Mouse (Mus musculus): ENCODE data around the gene Ankrd53. TPM values are rescaled to one million over a fixed set of nuclear protein-coding genes. Genes with fewer than 3 reads are reported as not detected.

Gene Ankrd53
- polyA plus RNA-seq, 1 experiment = not detected

DNA sequence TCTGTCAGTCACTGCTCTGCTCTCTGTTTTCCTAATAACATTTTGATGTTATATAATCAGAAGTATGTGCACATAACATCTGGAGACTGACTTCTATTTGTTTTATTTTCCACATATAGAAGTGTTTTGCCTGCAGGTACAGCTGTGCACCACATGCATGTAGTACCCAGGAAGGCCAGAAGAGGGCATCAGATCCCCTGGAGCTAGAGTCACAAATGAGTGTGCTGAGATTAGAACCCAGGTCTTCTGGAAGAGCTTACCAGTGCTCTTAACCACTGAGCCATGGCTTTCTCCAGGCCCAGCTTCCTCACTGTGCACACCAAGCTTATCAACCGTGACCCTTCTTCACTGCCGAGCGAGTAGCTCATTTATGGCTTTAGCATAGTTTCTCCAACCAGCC lies 34.0 kb upstream of the Ankrd53 start:
- Histone ChIP-seq H3K4me3 (replicated peaks; ENCODE audit: control insufficient read depth, low read depth, low read length) (no peak overlapping the region), H3K27ac (ENCODE audit: control insufficient read depth, insufficient read depth, low read depth, low read length, poor library complexity) (no peak overlapping the region), H3K4me1 (ENCODE audit: control insufficient read depth, insufficient read depth, low read length) (no peaks in the 10 kb centered on the region)
- no peak for TF ChIP-seq POLR2A (IDR thresholded peaks at IDR 0.05; ENCODE audit: borderline replicate concordance, control insufficient read depth, low read depth, low read length)
- peak; percentile 51; the same call in 1 of the 2 replicates for TF ChIP-seq CTCF (IDR thresholded peaks at IDR 0.05; ENCODE audit: control insufficient read depth, insufficient read depth, low read length)
- WGBS = 72% methylated on average over 3 of the region's 3 CpGs

DNA sequence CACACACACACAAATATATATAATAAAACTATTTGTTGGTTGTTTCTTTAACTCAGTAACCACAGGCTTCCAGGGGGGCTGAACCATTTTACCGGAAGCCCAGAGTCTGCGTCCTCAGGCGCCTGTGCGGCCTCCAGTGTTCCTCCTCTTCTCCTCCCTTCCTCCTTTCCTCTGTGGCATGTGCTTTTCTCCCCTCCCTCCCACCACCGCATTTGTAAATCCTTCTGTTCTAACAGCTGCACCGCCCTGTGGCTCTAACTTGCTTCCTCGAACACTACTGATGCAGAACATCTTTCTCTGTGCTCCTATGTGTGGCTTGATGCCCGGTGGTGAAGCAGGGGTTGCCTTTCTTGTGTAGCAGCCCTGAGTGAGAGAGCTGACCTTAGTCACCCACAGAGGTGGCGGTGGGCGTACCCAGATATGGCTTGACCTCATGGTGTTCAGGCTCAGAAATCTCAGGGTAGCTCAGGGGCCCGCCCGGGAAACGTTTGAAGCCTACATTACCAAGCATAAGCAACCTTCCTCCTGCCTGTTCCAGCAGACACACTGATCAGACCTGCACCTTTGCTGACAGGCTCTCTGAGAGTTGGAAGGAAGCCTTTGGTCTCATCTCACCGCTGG lies 33.0 kb upstream of the Ankrd53 start:
- Histone ChIP-seq H3K4me1 (ENCODE audit: control insufficient read depth, insufficient read depth, low read length) (no peaks in the 10 kb centered on the region), H3K27ac (ENCODE audit: control insufficient read depth, insufficient read depth, low read depth, low read length, poor library complexity) (no peak overlapping the region), H3K4me3 (replicated peaks; ENCODE audit: control insufficient read depth, low read depth, low read length) (no peak overlapping the region)
- 30% methylated on average over 14 of the region's 14 CpGs for WGBS
- no peak for TF ChIP-seq POLR2A (IDR thresholded peaks at IDR 0.05; ENCODE audit: borderline replicate concordance, control insufficient read depth, low read depth, low read length)
- TF ChIP-seq CTCF (IDR thresholded peaks at IDR 0.05; ENCODE audit: control insufficient read depth, insufficient read depth, low read length) = no peak

DNA sequence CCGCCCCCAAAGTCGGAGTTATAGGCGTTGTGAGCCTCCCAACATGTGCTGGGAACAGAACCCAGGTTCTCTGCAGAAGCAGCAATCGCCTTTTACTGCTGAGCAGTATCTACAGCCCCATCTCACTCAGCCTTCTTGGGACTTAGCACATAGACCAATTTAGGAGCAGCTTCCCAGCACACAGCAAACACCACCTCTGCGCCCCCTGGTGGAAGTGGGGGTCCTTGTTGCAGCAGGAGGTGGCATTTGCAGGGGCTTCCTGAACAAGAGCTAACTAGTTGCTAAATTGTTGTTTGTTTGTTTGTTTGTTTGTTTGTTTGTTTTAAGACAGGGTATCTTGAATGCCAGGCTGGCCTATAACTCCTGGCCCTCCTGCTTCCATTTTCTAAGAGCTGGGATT lies 31.3 kb upstream of the Ankrd53 start:
- Histone ChIP-seq H3K4me1 (ENCODE audit: control insufficient read depth, insufficient read depth, low read length) (no peaks in the 10 kb centered on the region), H3K27ac (ENCODE audit: control insufficient read depth, insufficient read depth, low read depth, low read length, poor library complexity) (no peak overlapping the region), H3K4me3 (replicated peaks; ENCODE audit: control insufficient read depth, low read depth, low read length) (no peak overlapping the region)
- WGBS = 29% methylated on average over 5 of the region's 5 CpGs
- TF ChIP-seq POLR2A (IDR thresholded peaks at IDR 0.05; ENCODE audit: borderline replicate concordance, control insufficient read depth, low read depth, low read length) (no peak), CTCF (IDR thresholded peaks at IDR 0.05; ENCODE audit: control insufficient read depth, insufficient read depth, low read length) (peak; percentile 71)

DNA sequence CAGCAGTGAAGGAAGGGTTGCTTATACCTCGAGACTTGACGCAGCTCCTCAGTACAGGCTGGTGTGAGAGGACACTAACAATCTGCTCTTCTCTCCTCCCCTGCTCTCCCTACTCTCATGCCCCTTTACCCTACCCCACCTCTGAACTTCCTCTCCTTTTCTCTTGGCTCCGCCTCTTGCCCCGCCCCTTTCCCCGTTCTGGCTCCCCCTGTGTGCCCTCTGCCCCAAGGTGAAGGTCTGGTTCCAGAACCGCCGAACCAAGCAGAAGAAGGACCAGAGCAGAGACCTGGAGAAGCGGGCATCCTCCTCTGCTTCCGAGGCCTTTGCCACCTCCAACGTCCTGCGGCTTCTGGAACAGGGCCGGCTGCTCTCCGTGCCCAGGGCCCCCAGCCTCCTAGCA lies 25.1 kb upstream of the Ankrd53 start:
- Histone ChIP-seq H3K4me3 (replicated peaks; ENCODE audit: control insufficient read depth, low read depth, low read length) (no peak overlapping the region), H3K27ac (ENCODE audit: control insufficient read depth, insufficient read depth, low read depth, low read length, poor library complexity) (no peak overlapping the region), H3K4me1 (ENCODE audit: control insufficient read depth, insufficient read depth, low read length) (no peaks in the 10 kb centered on the region; the same call in 1 of the 2 replicates)
- TF ChIP-seq CTCF (IDR thresholded peaks at IDR 0.05; ENCODE audit: control insufficient read depth, insufficient read depth, low read length) = no peak
- no peak for TF ChIP-seq POLR2A (IDR thresholded peaks at IDR 0.05; ENCODE audit: borderline replicate concordance, control insufficient read depth, low read depth, low read length)
- 37% methylated on average over 13 of the region's 13 CpGs for WGBS

DNA sequence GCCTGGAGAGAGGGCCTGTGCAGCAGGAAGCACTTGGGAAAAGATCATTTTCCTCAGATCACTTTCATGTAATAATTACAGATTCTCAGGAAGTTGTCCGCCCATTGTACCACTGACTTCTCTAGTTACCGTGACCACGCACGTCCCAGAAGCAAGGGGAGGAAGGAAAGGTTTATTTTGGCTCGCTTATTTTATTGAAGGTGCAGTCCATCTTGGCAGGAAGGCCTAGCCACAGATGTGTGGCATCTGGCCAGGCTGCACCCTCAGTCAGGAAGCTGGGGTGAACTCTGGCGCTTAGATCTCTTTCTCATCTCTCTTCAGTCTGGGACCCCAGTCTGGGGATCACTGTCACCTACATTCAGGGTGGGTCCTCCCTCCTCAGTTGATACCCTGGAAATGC lies 23.8 kb upstream of the Ankrd53 start:
- Histone ChIP-seq H3K4me3 (replicated peaks; ENCODE audit: control insufficient read depth, low read depth, low read length) (no peak overlapping the region), H3K27ac (ENCODE audit: control insufficient read depth, insufficient read depth, low read depth, low read length, poor library complexity) (no peak overlapping the region), H3K4me1 (ENCODE audit: control insufficient read depth, insufficient read depth, low read length) (no peaks in the 10 kb centered on the region; the same call in 1 of the 2 replicates)
- TF ChIP-seq CTCF (IDR thresholded peaks at IDR 0.05; ENCODE audit: control insufficient read depth, insufficient read depth, low read length) (no peak), POLR2A (IDR thresholded peaks at IDR 0.05; ENCODE audit: borderline replicate concordance, control insufficient read depth, low read depth, low read length) (no peak)
- WGBS = under 1% methylated on average over 6 of the region's 6 CpGs

DNA sequence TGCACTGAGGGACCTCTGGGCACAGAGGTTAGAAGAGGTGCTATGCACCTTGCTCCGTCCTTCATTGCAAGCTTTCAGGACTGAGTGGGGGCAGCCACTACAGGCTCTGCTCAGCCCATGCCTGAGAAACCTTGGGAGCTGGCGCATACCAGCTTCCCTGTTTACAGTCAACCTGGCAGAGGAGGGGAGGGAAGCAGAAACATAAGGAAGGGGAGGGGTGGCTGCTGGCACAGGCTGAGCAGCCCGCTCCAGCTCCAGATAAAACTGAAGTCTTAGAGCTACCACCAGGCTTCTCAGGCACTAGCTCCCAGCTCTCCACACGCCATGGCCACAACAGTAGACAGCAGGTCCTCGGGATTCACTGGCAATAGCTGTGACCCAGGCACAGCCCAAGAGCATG lies 19.7 kb upstream of the Ankrd53 start, which contains the start of gene Atp6v1b1:
Gene Atp6v1b1, plus strand, starts transcription at position 230 of the 400 bp plus-strand sequence.
- 58% methylated on average over 5 of the region's 5 CpGs for WGBS
- H3K4me3 ChIP-seq (replicated peaks; ENCODE audit: control insufficient read depth, low read depth, low read length) = no peak within 1 kb of the TSS
- H3K27ac ChIP-seq (ENCODE audit: control insufficient read depth, insufficient read depth, low read depth, low read length, poor library complexity) = no peak within 1 kb of the TSS
- TF ChIP-seq POLR2A (IDR thresholded peaks at IDR 0.05; ENCODE audit: borderline replicate concordance, control insufficient read depth, low read depth, low read length) = no peak
- no peak for TF ChIP-seq CTCF (IDR thresholded peaks at IDR 0.05; ENCODE audit: control insufficient read depth, insufficient read depth, low read length)
- no peaks in the 10 kb centered on the region; the same call in 1 of the 2 replicates for H3K4me1 ChIP-seq (ENCODE audit: control insufficient read depth, insufficient read depth, low read length)

DNA sequence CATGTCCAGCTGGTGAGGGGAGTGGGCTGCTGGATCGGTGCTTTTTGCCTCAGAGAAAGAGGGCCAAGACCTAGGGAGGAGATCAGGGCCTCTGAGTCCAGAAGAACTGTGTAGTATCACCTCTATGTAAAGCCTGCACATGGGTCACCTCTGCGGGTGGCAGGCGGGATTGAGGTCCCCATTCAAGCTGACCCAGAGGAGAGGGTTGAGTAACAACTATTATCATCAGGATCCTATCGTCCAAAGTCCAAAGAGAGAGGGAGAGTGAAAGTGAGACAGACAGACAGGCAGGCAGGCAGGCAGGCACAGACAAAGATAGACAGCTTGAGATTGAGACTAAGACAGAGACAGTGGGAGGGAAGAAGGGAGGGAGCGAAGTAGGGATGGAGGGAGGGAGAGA lies 19.2 kb upstream of the Ankrd53 start:
- Histone ChIP-seq H3K4me1 (ENCODE audit: control insufficient read depth, insufficient read depth, low read length) (no peaks in the 10 kb centered on the region), H3K27ac (ENCODE audit: control insufficient read depth, insufficient read depth, low read depth, low read length, poor library complexity) (no peak overlapping the region), H3K4me3 (replicated peaks; ENCODE audit: control insufficient read depth, low read depth, low read length) (no peak overlapping the region)
- no peak for TF ChIP-seq CTCF (IDR thresholded peaks at IDR 0.05; ENCODE audit: control insufficient read depth, insufficient read depth, low read length)
- no peak for TF ChIP-seq POLR2A (IDR thresholded peaks at IDR 0.05; ENCODE audit: borderline replicate concordance, control insufficient read depth, low read depth, low read length)
- WGBS = 70% methylated on average over 5 of the region's 5 CpGs

DNA sequence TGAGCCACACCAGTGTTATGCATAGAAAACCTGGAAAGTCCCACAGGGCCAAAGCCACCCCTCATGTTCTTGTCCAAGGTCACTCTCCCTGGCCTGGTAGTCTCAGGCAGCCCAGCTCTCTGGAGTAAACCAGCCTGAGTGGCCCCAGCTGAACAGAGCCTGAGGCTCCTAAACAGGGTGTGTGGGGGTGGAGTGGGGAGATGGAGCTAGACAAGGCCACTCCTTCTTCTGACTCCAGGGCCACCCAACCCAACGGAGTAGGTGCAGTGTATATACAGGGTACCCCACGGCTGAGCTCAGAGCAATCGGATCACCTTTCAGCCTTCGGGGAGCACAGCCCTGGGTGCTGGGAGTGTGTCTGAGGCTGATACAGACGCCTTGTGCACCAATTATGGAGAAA lies 18.3 kb upstream of the Ankrd53 start:
- TF ChIP-seq POLR2A (IDR thresholded peaks at IDR 0.05; ENCODE audit: borderline replicate concordance, control insufficient read depth, low read depth, low read length) = no peak
- no peak for TF ChIP-seq CTCF (IDR thresholded peaks at IDR 0.05; ENCODE audit: control insufficient read depth, insufficient read depth, low read length)
- 68% methylated on average over 5 of the region's 5 CpGs for WGBS
- Histone ChIP-seq H3K4me3 (replicated peaks; ENCODE audit: control insufficient read depth, low read depth, low read length) (no peak overlapping the region), H3K27ac (ENCODE audit: control insufficient read depth, insufficient read depth, low read depth, low read length, poor library complexity) (no peak overlapping the region), H3K4me1 (ENCODE audit: control insufficient read depth, insufficient read depth, low read length) (no peaks in the 10 kb centered on the region)

DNA sequence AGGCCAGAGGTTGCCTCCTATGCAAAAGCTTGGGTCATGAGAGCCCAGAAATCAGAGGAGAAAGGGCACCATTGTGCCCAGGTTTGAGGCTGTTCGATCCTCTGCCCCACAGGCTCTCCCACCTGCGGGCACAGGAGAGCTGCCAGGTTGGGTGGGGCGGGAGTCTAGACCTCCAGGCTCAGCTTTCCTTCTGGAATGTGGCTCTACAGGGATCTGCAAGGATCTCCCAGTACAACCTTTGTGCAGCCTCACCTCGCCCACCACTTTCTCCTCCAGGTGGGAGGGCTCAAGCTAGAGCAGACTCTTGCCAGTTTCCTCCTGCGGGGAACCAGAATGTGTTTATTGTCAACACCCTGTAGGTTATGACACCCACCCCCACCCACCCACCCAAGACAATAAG lies 17.9 kb upstream of the Ankrd53 start:
- TF ChIP-seq CTCF (IDR thresholded peaks at IDR 0.05; ENCODE audit: control insufficient read depth, insufficient read depth, low read length) (no peak), POLR2A (IDR thresholded peaks at IDR 0.05; ENCODE audit: borderline replicate concordance, control insufficient read depth, low read depth, low read length) (no peak)
- 76% methylated on average over 5 of the region's 5 CpGs for WGBS
- H3K4me3 ChIP-seq (replicated peaks; ENCODE audit: control insufficient read depth, low read depth, low read length) = no peak overlapping the region

More for the DNA sequence above, 17.9 kb upstream of the Ankrd53 start:
- no peaks in the 10 kb centered on the region for H3K4me1 ChIP-seq (ENCODE audit: control insufficient read depth, insufficient read depth, low read length)
- no peak overlapping the region for H3K27ac ChIP-seq (ENCODE audit: control insufficient read depth, insufficient read depth, low read depth, low read length, poor library complexity)

Measured in bone marrow, adult 2 months (tissue).